Mouse (Mus musculus): ENCODE results near the gene Map1b. TPM values are rescaled to one million over a fixed set of nuclear protein-coding genes. Genes with fewer than 3 reads are reported as not detected.

Gene Map1b
- polyA plus RNA-seq, 1 experiment from 2014 or later: 1,966 TPM

DNA sequence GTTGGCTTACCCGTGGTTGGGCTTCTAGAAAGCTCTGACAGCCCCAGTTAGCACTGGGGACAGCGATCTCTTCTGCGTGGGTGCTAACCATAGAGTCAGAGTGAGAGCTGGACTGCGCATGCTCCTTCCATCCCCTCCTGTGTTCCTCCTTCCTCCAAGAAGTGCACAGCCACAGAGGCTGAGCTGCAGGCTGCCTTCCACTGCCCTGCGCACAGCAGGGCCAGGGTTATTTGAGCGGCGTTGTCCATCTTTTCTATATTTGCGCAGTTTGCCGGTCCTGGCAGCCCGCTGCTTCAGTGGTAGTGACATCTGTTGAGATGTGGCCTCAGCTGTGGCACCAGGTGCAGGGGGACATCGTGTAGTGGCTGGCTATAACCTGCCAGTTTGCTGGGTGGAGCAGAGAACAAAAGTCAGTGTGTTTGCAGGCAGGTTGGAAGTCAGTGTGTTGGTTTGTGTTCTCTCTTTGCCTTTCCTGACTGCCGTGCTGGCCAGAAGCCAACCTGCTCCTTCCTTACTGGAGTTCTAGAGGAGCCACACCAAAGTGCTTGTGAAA, 118.1 kb downstream of the Map1b start:
- Histone ChIP-seq H3K4me2 (ENCODE audit: low read length) (no peak overlapping the region), H3K27me3 (ENCODE audit: control insufficient read depth, insufficient read depth, low read depth, low read length) (no peaks in the 10 kb centered on the region), H3K9me3 (replicated peaks; ENCODE audit: control insufficient read depth, low read length, poor library complexity, severe bottlenecking) (no peaks in the 10 kb centered on the region), H3K4me3 (ENCODE audit: low read depth, low read length) (no peak overlapping the region), H3K4me1 (ENCODE audit: control insufficient read depth, insufficient read depth, low read length) (peaks cover 19% of the 10 kb centered on the region), H3K36me3 (ENCODE audit: control insufficient read depth, insufficient read depth, low read length) (no peaks in the 10 kb centered on the region), H3K27ac (ENCODE audit: low read length) (no peak overlapping the region), H3K9ac (ENCODE audit: low read depth, low read length) (no peak overlapping the region)
- 81% methylated on average over 12 of the region's 12 CpGs for WGBS
- no peak for ATAC-seq

DNA sequence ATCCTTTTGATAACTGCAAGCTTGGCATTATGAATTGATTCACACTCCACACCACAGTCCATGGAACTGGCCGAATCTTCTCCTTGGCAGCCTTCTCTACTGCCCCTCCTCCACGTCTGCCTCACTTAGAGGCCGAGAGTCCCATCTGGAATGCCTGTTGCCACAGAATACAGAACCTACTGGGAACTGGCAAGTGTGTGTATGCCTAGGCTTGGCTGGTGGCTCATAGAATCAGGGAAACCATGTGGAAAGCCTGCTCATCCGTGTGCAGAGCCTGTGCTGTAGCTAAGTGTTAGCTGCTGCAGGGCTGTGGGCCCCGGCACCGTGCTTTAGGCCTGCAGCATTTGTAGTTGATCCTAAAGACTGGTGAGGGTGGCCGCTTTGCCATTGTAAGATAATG, 119.1 kb downstream of the Map1b start:
- Histone ChIP-seq H3K27ac (ENCODE audit: low read length) (no peak overlapping the region), H3K27me3 (ENCODE audit: control insufficient read depth, insufficient read depth, low read depth, low read length) (no peaks in the 10 kb centered on the region), H3K9ac (ENCODE audit: low read depth, low read length) (no peak overlapping the region), H3K4me1 (ENCODE audit: control insufficient read depth, insufficient read depth, low read length) (peaks cover 19% of the 10 kb centered on the region), H3K9me3 (replicated peaks; ENCODE audit: control insufficient read depth, low read length, poor library complexity, severe bottlenecking) (no peaks in the 10 kb centered on the region), H3K36me3 (ENCODE audit: control insufficient read depth, insufficient read depth, low read length) (no peaks in the 10 kb centered on the region), H3K4me3 (ENCODE audit: low read depth, low read length) (no peak overlapping the region), H3K4me2 (ENCODE audit: low read length) (no peak overlapping the region)
- WGBS: 32% methylated on average over 7 of the region's 7 CpGs
- peak; percentile 68; the same call in 1 of the 2 replicates for ATAC-seq

DNA sequence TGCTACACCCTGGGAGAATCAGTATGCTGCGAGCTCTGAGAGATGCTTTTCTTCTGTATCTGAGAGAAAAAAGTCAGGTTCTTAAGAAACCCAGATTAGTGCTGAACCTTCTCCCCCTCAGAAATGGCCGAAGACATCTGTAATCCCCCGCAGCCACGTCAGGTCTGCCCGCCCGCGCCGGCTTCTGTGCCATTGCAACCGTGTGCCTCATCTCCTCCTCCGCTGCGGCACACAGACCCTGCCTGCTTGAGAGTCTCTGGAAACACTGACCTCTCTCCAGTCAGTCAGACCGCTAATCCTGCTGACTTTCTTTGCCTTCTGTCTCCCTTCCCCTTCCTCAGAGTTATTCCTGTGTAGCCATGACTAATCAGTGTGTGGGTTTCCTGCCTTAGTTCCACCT, 120.8 kb downstream of the Map1b start:
- WGBS: 10% methylated on average over 12 of the region's 12 CpGs
- H3K4me2 ChIP-seq (ENCODE audit: low read length): peak overlapping the region; percentile 14

DNA sequence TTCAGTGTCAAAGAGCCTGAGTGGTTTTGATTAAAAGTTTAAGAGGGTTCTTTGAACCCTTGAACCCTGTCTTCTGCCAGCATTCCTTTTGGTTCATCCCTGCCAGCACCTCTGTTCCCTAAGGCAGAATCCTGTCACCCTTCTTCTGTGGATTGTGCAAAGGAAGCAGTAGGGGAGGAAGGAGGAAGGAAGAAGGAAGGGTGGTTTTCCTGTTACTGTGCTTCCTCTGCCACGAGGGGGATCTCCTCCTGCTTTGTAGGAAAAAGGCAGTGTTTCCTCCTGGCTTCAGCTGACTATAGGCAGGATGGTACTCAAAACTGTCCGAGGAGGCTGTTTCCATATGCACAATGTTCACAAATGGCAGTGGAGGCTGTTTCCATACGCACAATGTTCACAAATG, 121.6 kb downstream of the Map1b start:
- Histone ChIP-seq H3K9ac (ENCODE audit: low read depth, low read length) (peak overlapping the region; percentile 20; the same call in 1 of the 2 replicates), H3K27ac (ENCODE audit: low read length) (no peak overlapping the region), H3K4me1 (ENCODE audit: control insufficient read depth, insufficient read depth, low read length) (peaks cover 19% of the 10 kb centered on the region), H3K27me3 (ENCODE audit: control insufficient read depth, insufficient read depth, low read depth, low read length) (no peaks in the 10 kb centered on the region), H3K36me3 (ENCODE audit: control insufficient read depth, insufficient read depth, low read length) (no peaks in the 10 kb centered on the region), H3K4me3 (ENCODE audit: low read depth, low read length) (no peak overlapping the region), H3K4me2 (ENCODE audit: low read length) (no peak overlapping the region), H3K9me3 (replicated peaks; ENCODE audit: control insufficient read depth, low read length, poor library complexity, severe bottlenecking) (no peaks in the 10 kb centered on the region)
- no peak for ATAC-seq
- 31% methylated on average over 3 of the region's 3 CpGs for WGBS

More for the DNA sequence above, 120.8 kb downstream of the Map1b start:
- Histone ChIP-seq H3K4me3 (ENCODE audit: low read depth, low read length) (no peak overlapping the region), H3K36me3 (ENCODE audit: control insufficient read depth, insufficient read depth, low read length) (no peaks in the 10 kb centered on the region), H3K27me3 (ENCODE audit: control insufficient read depth, insufficient read depth, low read depth, low read length) (no peaks in the 10 kb centered on the region), H3K9ac (ENCODE audit: low read depth, low read length) (no peak overlapping the region), H3K27ac (ENCODE audit: low read length) (no peak overlapping the region), H3K9me3 (replicated peaks; ENCODE audit: control insufficient read depth, low read length, poor library complexity, severe bottlenecking) (no peaks in the 10 kb centered on the region), H3K4me1 (ENCODE audit: control insufficient read depth, insufficient read depth, low read length) (peaks cover 19% of the 10 kb centered on the region)
- peak; percentile 54 for ATAC-seq

DNA sequence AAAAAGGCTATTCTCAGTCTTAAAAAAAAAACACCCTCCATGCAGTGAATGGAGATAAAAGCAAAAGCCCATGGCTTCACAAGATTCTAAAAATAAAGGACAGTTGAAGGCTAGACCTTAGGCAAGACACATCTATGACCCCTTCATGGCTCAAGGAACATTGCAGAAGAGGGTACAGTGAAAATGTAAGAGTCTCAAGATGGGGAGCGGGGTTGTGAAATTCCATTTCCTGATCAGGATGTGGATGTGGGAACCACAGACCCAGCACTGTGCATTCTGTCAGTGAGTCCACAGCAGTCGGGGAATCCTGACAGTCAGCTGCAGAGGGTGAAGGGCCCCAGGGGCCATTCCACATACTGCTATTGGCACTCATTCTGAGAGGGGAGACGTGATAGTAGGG, 123.2 kb downstream of the Map1b start:
- WGBS: 89% methylated on average over 3 of the region's 3 CpGs
- H3K9ac ChIP-seq (ENCODE audit: low read depth, low read length): no peak overlapping the region
- no peak overlapping the region for H3K4me2 ChIP-seq (ENCODE audit: low read length)
- H3K4me3 ChIP-seq (ENCODE audit: low read depth, low read length): no peak overlapping the region
- no peak for ATAC-seq
- H3K9me3 ChIP-seq (replicated peaks; ENCODE audit: control insufficient read depth, low read length, poor library complexity, severe bottlenecking): no peaks in the 10 kb centered on the region
- H3K27me3 ChIP-seq (ENCODE audit: control insufficient read depth, insufficient read depth, low read depth, low read length): no peaks in the 10 kb centered on the region
- peaks cover 19% of the 10 kb centered on the region for H3K4me1 ChIP-seq (ENCODE audit: control insufficient read depth, insufficient read depth, low read length)
- H3K27ac ChIP-seq (ENCODE audit: low read length): no peak overlapping the region
- H3K36me3 ChIP-seq (ENCODE audit: control insufficient read depth, insufficient read depth, low read length): no peaks in the 10 kb centered on the region

DNA sequence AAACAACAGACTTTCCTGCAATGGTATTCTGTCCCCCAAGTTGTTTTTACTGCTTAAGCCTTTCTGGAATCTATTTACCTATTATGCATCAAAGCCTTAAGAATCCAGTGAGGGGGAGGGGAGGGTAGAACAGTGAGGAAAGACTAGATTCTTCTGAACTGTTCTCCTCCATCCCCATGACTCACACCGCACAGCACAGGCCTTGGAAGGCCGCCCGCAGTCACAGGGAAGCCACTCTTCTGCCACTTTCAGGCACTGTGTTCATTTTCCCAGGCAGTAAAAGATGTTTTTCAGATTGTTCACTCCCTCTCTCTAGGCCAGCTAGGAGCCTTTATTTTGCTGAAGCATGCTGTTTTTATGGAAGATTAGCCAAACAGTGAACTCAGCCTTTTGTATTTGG, 124.9 kb downstream of the Map1b start:
- Histone ChIP-seq H3K4me3 (ENCODE audit: low read depth, low read length) (no peak overlapping the region), H3K4me2 (ENCODE audit: low read length) (no peak overlapping the region), H3K36me3 (ENCODE audit: control insufficient read depth, insufficient read depth, low read length) (no peaks in the 10 kb centered on the region), H3K27ac (ENCODE audit: low read length) (no peak overlapping the region), H3K9ac (ENCODE audit: low read depth, low read length) (no peak overlapping the region), H3K9me3 (replicated peaks; ENCODE audit: control insufficient read depth, low read length, poor library complexity, severe bottlenecking) (no peaks in the 10 kb centered on the region), H3K4me1 (ENCODE audit: control insufficient read depth, insufficient read depth, low read length) (peaks cover 14% of the 10 kb centered on the region), H3K27me3 (ENCODE audit: control insufficient read depth, insufficient read depth, low read depth, low read length) (no peaks in the 10 kb centered on the region)
- 44% methylated on average over 3 of the region's 3 CpGs for WGBS
- ATAC-seq: no peak

DNA sequence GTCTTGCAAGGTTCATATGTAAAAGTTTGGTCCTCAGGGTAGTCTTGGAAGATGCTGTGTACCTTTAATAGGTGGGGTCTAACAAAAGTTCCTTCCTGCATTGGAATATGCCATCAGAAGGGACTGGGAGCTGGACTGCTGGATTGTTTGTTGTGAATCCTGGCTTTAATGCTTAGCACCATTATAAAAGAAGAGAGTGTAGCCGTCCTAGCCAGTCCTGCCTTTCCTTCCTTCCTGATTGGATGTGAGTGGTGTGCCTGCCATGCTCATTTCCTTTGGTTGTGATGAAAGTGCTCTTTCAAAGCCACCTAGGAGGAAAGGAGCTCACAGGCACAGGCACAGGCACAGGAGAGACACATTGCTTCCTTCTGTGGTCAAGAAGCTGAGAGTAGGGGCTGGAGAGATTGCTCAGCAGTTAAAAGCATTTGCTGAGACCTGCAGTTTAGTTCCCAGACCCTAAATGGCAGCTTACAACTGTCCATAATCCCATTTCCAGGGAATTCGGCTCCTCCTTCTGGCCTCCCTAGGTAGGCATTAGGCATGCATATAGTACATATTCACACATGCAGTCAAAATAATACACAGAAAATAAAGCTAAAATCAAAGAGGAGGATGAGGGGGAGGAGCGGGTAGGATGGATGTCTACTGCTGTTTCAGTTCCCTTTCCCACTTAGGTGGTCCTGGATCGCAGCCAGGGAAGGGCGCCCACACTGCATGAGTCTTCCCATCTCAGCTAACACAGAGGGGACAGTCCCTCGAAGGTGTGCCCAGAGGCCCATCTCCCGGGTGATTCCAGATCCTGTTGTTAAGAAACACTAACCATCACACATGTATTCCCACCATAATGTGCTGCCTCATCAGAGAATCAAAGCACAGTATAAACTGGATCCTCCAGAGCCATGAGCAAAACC, 128.2 kb downstream of the Map1b start:
- WGBS: 66% methylated on average over 7 of the region's 7 CpGs
- H3K36me3 ChIP-seq (ENCODE audit: control insufficient read depth, insufficient read depth, low read length): no peaks in the 10 kb centered on the region
- H3K9me3 ChIP-seq (replicated peaks; ENCODE audit: control insufficient read depth, low read length, poor library complexity, severe bottlenecking): no peaks in the 10 kb centered on the region
- H3K4me1 ChIP-seq (ENCODE audit: control insufficient read depth, insufficient read depth, low read length): peaks cover 2% of the 10 kb centered on the region; the same call in 1 of the 2 replicates
- no peak for ATAC-seq
- no peak overlapping the region for H3K4me3 ChIP-seq (ENCODE audit: low read depth, low read length)
- no peak overlapping the region for H3K27ac ChIP-seq (ENCODE audit: low read length)
- no peak overlapping the region for H3K9ac ChIP-seq (ENCODE audit: low read depth, low read length)
- H3K27me3 ChIP-seq (ENCODE audit: control insufficient read depth, insufficient read depth, low read depth, low read length): no peaks in the 10 kb centered on the region
- no peak overlapping the region for H3K4me2 ChIP-seq (ENCODE audit: low read length)

DNA sequence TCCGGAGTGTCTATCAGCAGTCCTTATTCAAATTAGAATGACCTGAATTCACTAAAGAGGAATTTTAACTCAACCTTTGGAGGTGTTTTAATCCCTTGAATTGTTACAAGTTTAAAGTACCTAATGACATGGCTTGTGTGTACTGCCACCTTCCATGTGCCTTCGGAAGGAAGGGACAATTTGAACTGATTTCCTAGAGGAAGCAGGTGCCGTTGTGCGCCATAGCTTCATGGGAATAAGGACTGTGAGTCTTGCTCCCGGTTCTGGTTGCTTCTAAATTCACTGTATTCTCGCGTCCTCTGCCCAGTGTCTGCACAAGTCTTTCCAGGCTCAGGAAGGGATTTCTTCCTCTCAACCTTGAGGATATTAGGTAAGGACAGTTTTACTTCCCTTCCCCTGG, 130.0 kb downstream of the Map1b start:
- Histone ChIP-seq H3K27me3 (ENCODE audit: control insufficient read depth, insufficient read depth, low read depth, low read length) (no peaks in the 10 kb centered on the region), H3K9me3 (replicated peaks; ENCODE audit: control insufficient read depth, low read length, poor library complexity, severe bottlenecking) (no peaks in the 10 kb centered on the region), H3K9ac (ENCODE audit: low read depth, low read length) (no peak overlapping the region), H3K4me2 (ENCODE audit: low read length) (no peak overlapping the region), H3K27ac (ENCODE audit: low read length) (no peak overlapping the region), H3K4me1 (ENCODE audit: control insufficient read depth, insufficient read depth, low read length) (peaks cover 2% of the 10 kb centered on the region; the same call in 1 of the 2 replicates), H3K4me3 (ENCODE audit: low read depth, low read length) (no peak overlapping the region), H3K36me3 (ENCODE audit: control insufficient read depth, insufficient read depth, low read length) (no peaks in the 10 kb centered on the region)
- no peak for ATAC-seq
- 78% methylated on average over 7 of the region's 7 CpGs for WGBS

DNA sequence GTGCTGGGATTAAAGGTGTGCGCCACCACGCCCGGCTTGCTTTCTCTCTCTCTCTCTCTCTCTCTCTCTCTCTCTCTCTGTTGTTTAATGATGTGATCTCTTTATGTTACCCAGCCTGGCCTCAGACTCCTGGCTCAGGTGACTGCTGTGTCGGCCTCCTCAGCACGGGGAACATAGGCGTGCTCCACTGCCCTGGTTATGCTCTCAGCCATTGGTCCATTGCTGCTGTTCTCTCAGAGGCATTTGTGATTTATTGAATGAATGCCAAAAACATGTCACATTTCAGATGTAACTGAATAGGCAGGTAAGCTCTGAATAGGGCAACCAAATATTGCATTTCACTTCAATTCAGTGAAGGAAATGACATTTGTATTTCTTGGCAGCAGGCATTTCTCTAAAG, 130.4 kb downstream of the Map1b start:
- 78% methylated on average over 3 of the region's 6 CpGs for WGBS

More for the DNA sequence above, 130.4 kb downstream of the Map1b start:
- Histone ChIP-seq H3K36me3 (ENCODE audit: control insufficient read depth, insufficient read depth, low read length) (no peaks in the 10 kb centered on the region), H3K4me3 (ENCODE audit: low read depth, low read length) (no peak overlapping the region), H3K4me2 (ENCODE audit: low read length) (no peak overlapping the region), H3K27me3 (ENCODE audit: control insufficient read depth, insufficient read depth, low read depth, low read length) (no peaks in the 10 kb centered on the region), H3K4me1 (ENCODE audit: control insufficient read depth, insufficient read depth, low read length) (peaks cover 2% of the 10 kb centered on the region; the same call in 1 of the 2 replicates), H3K9me3 (replicated peaks; ENCODE audit: control insufficient read depth, low read length, poor library complexity, severe bottlenecking) (no peaks in the 10 kb centered on the region), H3K27ac (ENCODE audit: low read length) (no peak overlapping the region), H3K9ac (ENCODE audit: low read depth, low read length) (no peak overlapping the region)
- ATAC-seq: no peak
